Mouse (Mus musculus) testis, adult 2 months (tissue): ENCODE results near the gene Dbh.
A peak's percentile ranks its signal among the peaks of the same experiment; 100 is the strongest.

Experiments
- CTCF ChIP-seq: fragments of 200-500 bp; IDR thresholded peaks from 2 replicates; pipeline ENCODE4 v1.5.1; 2012; ENCODE audit warnings: low read depth, mild to moderate bottlenecking, inconsistent platforms, low read length, moderate library complexity; ENCODE audit not compliant: control insufficient read depth, insufficient read depth, insufficient replicate concordance
- POLR2A ChIP-seq: fragments of 200-500 bp; IDR thresholded peaks from 2 replicates; pipeline ENCODE4 v1.6.1; 2012; ENCODE audit warnings: low read depth, mild to moderate bottlenecking, inconsistent platforms, low read length, moderate library complexity; ENCODE audit not compliant: control insufficient read depth

GRCm38 (mm10) chr2:27125979-27126378, 39.1 kb upstream of the Dbh start:
- peak; percentile 94 for TF ChIP-seq CTCF
- TF ChIP-seq POLR2A, result no peak
